Mouse (Mus musculus) right cerebral cortex, postnatal 4 days (tissue): ENCODE results near the gene Nom1.
"Not testable (repeated sequence)": the region's sequence is repeated elsewhere in the genome, so short reads cannot be mapped to it uniquely, and the experiment has no call there.

ENCODE experiments used
- DNase-seq: peaks from one replicate; pipeline ENCODE4 v3.0.0-alpha.2; 2022

The Nom1 gene

GRCm38 (mm10) chr5:29434228-29434871 lies at the start of gene Nom1:
Gene Nom1, plus strand, starts transcription at chr5:29434664.
- DNase-seq: peak; percentile 81

GRCm38 (mm10) chr5:29387591-29387990 lies 46.9 kb upstream of the Nom1 start:
- DNase-seq: no peak

- no peak for DNase-seq
These were observed 46.1 kb upstream of the Nom1 start for GRCm38 (mm10) chr5:29388181-29388943.

GRCm38 (mm10) chr5:29388944-29389765 lies 45.3 kb upstream of the Nom1 start:
- peak; percentile 80 for DNase-seq

GRCm38 (mm10) chr5:29398427-29398826 lies 36.0 kb upstream of the Nom1 start:
- no peak for DNase-seq

GRCm38 (mm10) chr5:29410854-29411253 lies 23.6 kb upstream of the Nom1 start:
- DNase-seq: no peak

- no peak for DNase-seq
These were observed 21.4 kb upstream of the Nom1 start for GRCm38 (mm10) chr5:29413041-29413440.

- DNase-seq: not testable (repeated sequence)
These were observed 11.1 kb upstream of the Nom1 start for GRCm38 (mm10) chr5:29423330-29423729.

- peak; percentile 37 for DNase-seq
These were observed 451 bp downstream of the Nom1 start for GRCm38 (mm10) chr5:29434872-29435358.

GRCm38 (mm10) chr5:29435491-29435890 lies 1.0 kb downstream of the Nom1 start:
- no peak for DNase-seq

GRCm38 (mm10) chr5:29436728-29437127 lies 2.3 kb downstream of the Nom1 start:
- DNase-seq: not testable (repeated sequence)

GRCm38 (mm10) chr5:29445275-29445674 lies 10.8 kb downstream of the Nom1 start:
- DNase-seq: no peak

- no peak for DNase-seq
These were observed 17.9 kb downstream of the Nom1 start for GRCm38 (mm10) chr5:29452352-29452751.

- DNase-seq: no peak
These were observed 22.6 kb downstream of the Nom1 start for GRCm38 (mm10) chr5:29456895-29457656.

GRCm38 (mm10) chr5:29462943-29463686 lies 28.7 kb downstream of the Nom1 start:
- no peak for DNase-seq

- DNase-seq: no peak
These were observed 33.3 kb downstream of the Nom1 start for GRCm38 (mm10) chr5:29467489-29468350.

GRCm38 (mm10) chr5:29468351-29469065 lies 34.0 kb downstream of the Nom1 start:
- no peak for DNase-seq

- DNase-seq: no peak
These were observed 35.0 kb downstream of the Nom1 start for GRCm38 (mm10) chr5:29469501-29469900.

- DNase-seq: no peak
These were observed 35.8 kb downstream of the Nom1 start for GRCm38 (mm10) chr5:29470271-29470670.

GRCm38 (mm10) chr5:29470851-29471394 lies 36.5 kb downstream of the Nom1 start:
- no peak for DNase-seq
